Mouse (Mus musculus): ENCODE data around the gene Sptan1. TPM values are rescaled to one million over a fixed set of nuclear protein-coding genes. Genes with fewer than 3 reads are reported as not detected.
"Not testable (repeated sequence)": the region's sequence is repeated elsewhere in the genome, so short reads cannot be mapped to it uniquely, and the experiment has no call there.

The Sptan1 gene
- polyA plus RNA-seq, 1 experiment: 235 TPM

GRCm38 (mm10) chr2:30048101-30048501 lies 82.7 kb downstream of the Sptan1 start:
- H3K9me3 ChIP-seq (replicated peaks; ENCODE audit: control insufficient read depth, insufficient read depth, low read length, poor library complexity, severe bottlenecking): no peaks in the 10 kb centered on the region

DNA sequence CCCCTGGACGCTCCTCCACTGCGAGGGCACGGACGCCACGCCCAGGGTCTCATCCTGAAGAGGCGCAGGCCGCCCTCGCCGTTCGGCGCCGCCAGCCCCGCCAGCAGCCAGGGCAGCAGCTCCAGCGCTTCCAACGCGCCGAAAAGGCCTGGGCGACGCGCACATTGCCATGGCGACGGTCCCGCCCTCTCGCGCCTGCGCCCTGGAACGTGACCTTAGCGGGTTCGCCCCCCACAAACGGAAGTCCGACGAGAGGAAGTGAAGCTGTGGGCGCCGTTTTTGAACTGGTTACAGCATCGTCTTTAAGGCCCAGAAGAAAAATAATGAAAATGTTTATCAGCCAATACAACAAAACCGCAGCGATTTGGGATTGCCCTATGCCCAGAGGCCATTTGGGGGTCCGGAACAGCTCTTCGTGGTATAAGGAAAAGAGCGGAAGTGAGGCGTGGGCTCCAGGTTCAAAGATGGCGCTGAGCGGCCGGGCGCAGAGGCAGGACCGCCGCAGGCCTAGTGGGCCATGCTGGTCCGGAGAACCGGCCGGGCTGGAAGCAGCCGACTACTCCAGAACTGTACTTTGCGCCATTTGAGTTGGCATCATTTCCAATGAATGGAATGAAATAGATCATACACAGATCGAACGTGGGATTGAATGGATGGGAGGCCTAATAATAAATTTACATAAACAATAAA lies 83.5 kb downstream of the Sptan1 start, which contains the start of gene Wdr34:
Wdr34 (minus strand) TSS at position 183 of the 690 bp plus-strand sequence.
- peaks cover under 1% of the 10 kb centered on the region for H3K4me1 ChIP-seq (ENCODE audit: control insufficient read depth, insufficient read depth, low read length)
- H3K9me3 ChIP-seq (replicated peaks; ENCODE audit: control insufficient read depth, insufficient read depth, low read length, poor library complexity, severe bottlenecking): no peaks in the 10 kb centered on the region
- no peaks in the 10 kb centered on the region for H3K27me3 ChIP-seq (ENCODE audit: control insufficient read depth, insufficient read depth, low read length, poor library complexity, severe bottlenecking)
- peak within 1 kb of the TSS; percentile 57 for H3K27ac ChIP-seq (ENCODE audit: insufficient read depth, low read length)
- H3K4me3 ChIP-seq (ENCODE audit: low read depth, low read length): peak within 1 kb of the TSS; percentile 78
- no peaks in the 10 kb centered on the region for H3K36me3 ChIP-seq (ENCODE audit: control insufficient read depth, insufficient read depth, low read length, poor library complexity, severe bottlenecking)
- peak within 1 kb of the TSS; percentile 79 for H3K9ac ChIP-seq (ENCODE audit: low read depth, poor library complexity, severe bottlenecking)
- TF ChIP-seq EP300 (IDR thresholded peaks at IDR 0.05; ENCODE audit: insufficient read depth, low read depth, low read length) (0 out of 2 replicates have a peak, but pooled peaks have one; percentile 27), POLR2A (IDR thresholded peaks at IDR 0.05; ENCODE audit: insufficient read depth, low read length) (peak; percentile 53), CTCF (IDR thresholded peaks at IDR 0.05; ENCODE audit: low read depth, low read length) (no peak)

More at GRCm38 (mm10) chr2:30048101-30048501, 82.7 kb downstream of the Sptan1 start:
- TF ChIP-seq POLR2A (IDR thresholded peaks at IDR 0.05; ENCODE audit: insufficient read depth, low read length): no peak
- TF ChIP-seq EP300 (IDR thresholded peaks at IDR 0.05; ENCODE audit: insufficient read depth, low read depth, low read length): no peak
- TF ChIP-seq CTCF (IDR thresholded peaks at IDR 0.05; ENCODE audit: low read depth, low read length): no peak
- Histone ChIP-seq H3K9ac (ENCODE audit: low read depth, poor library complexity, severe bottlenecking) (peak overlapping the region; percentile 79), H3K4me1 (ENCODE audit: control insufficient read depth, insufficient read depth, low read length) (peaks cover 2% of the 10 kb centered on the region), H3K4me3 (ENCODE audit: low read depth, low read length) (peak overlapping the region; percentile 59), H3K27ac (ENCODE audit: insufficient read depth, low read length) (peak overlapping the region; percentile 30), H3K36me3 (ENCODE audit: control insufficient read depth, insufficient read depth, low read length, poor library complexity, severe bottlenecking) (no peaks in the 10 kb centered on the region), H3K27me3 (ENCODE audit: control insufficient read depth, insufficient read depth, low read length, poor library complexity, severe bottlenecking) (no peaks in the 10 kb centered on the region)

GRCm38 (mm10) chr2:30049831-30050230 lies 84.5 kb downstream of the Sptan1 start:
- no peak overlapping the region for H3K4me3 ChIP-seq (ENCODE audit: low read depth, low read length)
- H3K9me3 ChIP-seq (replicated peaks; ENCODE audit: control insufficient read depth, insufficient read depth, low read length, poor library complexity, severe bottlenecking): no peaks in the 10 kb centered on the region
- H3K4me1 ChIP-seq (ENCODE audit: control insufficient read depth, insufficient read depth, low read length): no peaks in the 10 kb centered on the region
- H3K9ac ChIP-seq (ENCODE audit: low read depth, poor library complexity, severe bottlenecking): peak overlapping the region; percentile 79
- H3K27ac ChIP-seq (ENCODE audit: insufficient read depth, low read length): peak overlapping the region; percentile 57
- TF ChIP-seq POLR2A (IDR thresholded peaks at IDR 0.05; ENCODE audit: insufficient read depth, low read length): no peak
- no peak for TF ChIP-seq EP300 (IDR thresholded peaks at IDR 0.05; ENCODE audit: insufficient read depth, low read depth, low read length)
- no peak for TF ChIP-seq CTCF (IDR thresholded peaks at IDR 0.05; ENCODE audit: low read depth, low read length)
- H3K27me3 ChIP-seq (ENCODE audit: control insufficient read depth, insufficient read depth, low read length, poor library complexity, severe bottlenecking): no peaks in the 10 kb centered on the region
- no peaks in the 10 kb centered on the region for H3K36me3 ChIP-seq (ENCODE audit: control insufficient read depth, insufficient read depth, low read length, poor library complexity, severe bottlenecking)

DNA sequence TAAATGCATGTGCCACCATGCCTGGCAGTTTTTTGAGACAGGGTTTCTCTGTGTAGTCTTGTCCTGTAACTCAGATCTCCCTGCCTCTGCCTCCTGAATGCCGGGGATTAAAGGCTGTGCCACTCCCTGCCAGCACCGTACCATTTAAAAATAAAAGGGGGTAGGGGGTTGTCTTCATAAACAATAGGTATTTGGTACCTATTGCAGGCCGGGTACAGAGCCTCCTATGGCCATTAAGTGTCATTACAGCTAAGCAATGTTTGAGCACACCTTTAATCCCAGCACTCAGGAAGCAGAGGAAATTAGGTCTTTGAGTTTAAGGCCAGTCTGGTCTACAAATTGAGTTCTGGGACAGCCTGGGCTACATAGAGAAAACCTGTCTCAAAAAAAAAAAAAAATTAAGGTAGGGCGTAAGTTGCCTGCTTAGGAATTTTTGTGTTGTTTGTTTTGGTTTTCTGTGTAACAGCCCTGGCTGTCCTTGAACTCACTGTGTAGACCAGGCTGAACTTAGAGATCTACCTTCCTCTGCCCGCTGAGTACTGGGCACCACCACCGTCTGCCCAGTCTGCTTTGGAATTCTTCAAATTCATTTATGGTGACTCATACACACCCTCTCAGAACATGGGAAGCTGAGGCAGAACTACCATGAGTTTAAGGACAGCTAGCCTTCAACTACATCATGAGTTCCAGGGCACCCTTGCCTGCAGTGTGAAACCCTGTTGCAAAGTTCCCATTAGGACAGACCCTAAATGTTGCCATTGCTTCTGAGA lies 86.8 kb downstream of the Sptan1 start:
- Histone ChIP-seq H3K27me3 (ENCODE audit: control insufficient read depth, insufficient read depth, low read length, poor library complexity, severe bottlenecking) (no peaks in the 10 kb centered on the region), H3K36me3 (ENCODE audit: control insufficient read depth, insufficient read depth, low read length, poor library complexity, severe bottlenecking) (no peaks in the 10 kb centered on the region), H3K9me3 (replicated peaks; ENCODE audit: control insufficient read depth, insufficient read depth, low read length, poor library complexity, severe bottlenecking) (no peaks in the 10 kb centered on the region), H3K9ac (ENCODE audit: low read depth, poor library complexity, severe bottlenecking) (no peak overlapping the region), H3K4me3 (ENCODE audit: low read depth, low read length) (no peak overlapping the region), H3K4me1 (ENCODE audit: control insufficient read depth, insufficient read depth, low read length) (no peaks in the 10 kb centered on the region), H3K27ac (ENCODE audit: insufficient read depth, low read length) (no peak overlapping the region)
- TF ChIP-seq CTCF (IDR thresholded peaks at IDR 0.05; ENCODE audit: low read depth, low read length) (no peak), POLR2A (IDR thresholded peaks at IDR 0.05; ENCODE audit: insufficient read depth, low read length) (no peak), EP300 (IDR thresholded peaks at IDR 0.05; ENCODE audit: insufficient read depth, low read depth, low read length) (no peak)

DNA sequence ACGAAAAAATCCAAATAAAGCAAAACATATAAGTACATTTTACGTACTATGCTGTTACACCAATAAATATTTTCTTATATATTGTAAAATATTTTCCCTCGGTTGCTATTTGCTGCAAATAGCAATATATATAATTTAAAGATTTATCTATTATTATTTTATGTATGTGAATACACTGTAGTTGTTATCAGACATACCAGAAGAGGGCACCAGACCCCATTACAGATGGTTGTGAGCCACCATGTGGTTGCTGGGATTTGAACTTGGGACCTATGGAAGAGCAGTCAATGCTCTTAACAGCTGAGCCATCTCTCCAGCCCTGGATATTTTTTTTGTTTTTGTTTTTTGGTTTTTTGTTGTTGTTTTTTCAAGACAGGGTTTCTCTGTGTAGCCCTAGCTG lies 90.0 kb downstream of the Sptan1 start:
- not testable (repeated sequence) for H3K4me1 ChIP-seq (ENCODE audit: control insufficient read depth, insufficient read depth, low read length); H3K4me3 ChIP-seq (ENCODE audit: low read depth, low read length); H3K9me3 ChIP-seq (replicated peaks; ENCODE audit: control insufficient read depth, insufficient read depth, low read length, poor library complexity, severe bottlenecking); H3K9ac ChIP-seq (ENCODE audit: low read depth, poor library complexity, severe bottlenecking); H3K36me3 ChIP-seq (ENCODE audit: control insufficient read depth, insufficient read depth, low read length, poor library complexity, severe bottlenecking); H3K27ac ChIP-seq (ENCODE audit: insufficient read depth, low read length); H3K27me3 ChIP-seq (ENCODE audit: control insufficient read depth, insufficient read depth, low read length, poor library complexity, severe bottlenecking)

DNA sequence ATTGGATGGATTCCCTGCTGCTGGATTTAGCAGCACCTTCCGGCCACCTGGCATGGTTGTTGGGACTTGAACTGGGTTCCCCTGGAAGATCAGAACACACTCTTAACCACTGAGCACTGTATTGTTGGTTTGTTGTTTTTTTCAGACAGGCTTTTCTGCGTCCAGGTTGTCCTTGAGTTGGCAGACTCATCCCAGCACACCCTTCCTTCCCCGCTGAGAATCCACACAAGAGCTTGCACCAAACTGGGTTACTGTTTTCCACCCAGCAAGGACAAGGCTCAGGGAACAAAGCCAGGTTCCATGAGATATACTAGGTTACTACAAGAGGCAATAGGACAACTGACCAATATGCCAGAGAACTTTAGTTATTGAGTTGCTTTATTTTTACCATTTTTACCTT lies 91.4 kb downstream of the Sptan1 start:
- TF ChIP-seq CTCF (IDR thresholded peaks at IDR 0.05; ENCODE audit: low read depth, low read length) (no peak), POLR2A (IDR thresholded peaks at IDR 0.05; ENCODE audit: insufficient read depth, low read length) (no peak), EP300 (IDR thresholded peaks at IDR 0.05; ENCODE audit: insufficient read depth, low read depth, low read length) (no peak)
- Histone ChIP-seq H3K9me3 (replicated peaks; ENCODE audit: control insufficient read depth, insufficient read depth, low read length, poor library complexity, severe bottlenecking) (no peaks in the 10 kb centered on the region), H3K9ac (ENCODE audit: low read depth, poor library complexity, severe bottlenecking) (no peak overlapping the region), H3K27ac (ENCODE audit: insufficient read depth, low read length) (peak overlapping the region; percentile 55; the same call in 1 of the 2 replicates), H3K4me1 (ENCODE audit: control insufficient read depth, insufficient read depth, low read length) (no peaks in the 10 kb centered on the region), H3K4me3 (ENCODE audit: low read depth, low read length) (no peak overlapping the region), H3K36me3 (ENCODE audit: control insufficient read depth, insufficient read depth, low read length, poor library complexity, severe bottlenecking) (no peaks in the 10 kb centered on the region), H3K27me3 (ENCODE audit: control insufficient read depth, insufficient read depth, low read length, poor library complexity, severe bottlenecking) (no peaks in the 10 kb centered on the region)
